Mouse (Mus musculus) bone marrow macrophage, adult 2 months (primary cell): ENCODE results near the gene Gm3755.
"Not testable (repeated sequence)": the region's sequence is repeated elsewhere in the genome, so short reads cannot be mapped to it uniquely, and the experiment has no call there.

Experiments used
- CTCF ChIP-seq: IDR thresholded peaks from 2 replicates; pipeline ENCODE4 v1.5.1; 2012; ENCODE audit warnings: low read depth, mild to moderate bottlenecking, low read length, moderate library complexity
- POLR2A ChIP-seq: IDR thresholded peaks from 2 replicates; pipeline ENCODE4 v1.6.1; 2012; ENCODE audit warnings: mild to moderate bottlenecking, low read depth, low read length, borderline replicate concordance

- not testable (repeated sequence) for TF ChIP-seq POLR2A, CTCF
Measured at GRCm38 (mm10) chr14:7483662-7484061, 32.9 kb upstream of the Gm3755 start, which contains the start of gene Gm3752.
